Mouse (Mus musculus) lung, postnatal 25 days (tissue): ENCODE data around the gene Serpina11.
A peak's percentile ranks its signal among the peaks of the same experiment; 100 is the strongest.

ENCODE experiments used
- DNase-seq: peaks from one replicate; pipeline ENCODE4 v3.0.0; 2022; ENCODE audit warnings: low spot score

Gene Serpina11

GRCm38 (mm10) chr12:103989857-103990256 lies at the start of gene Serpina11:
Gene Serpina11, minus strand, starts transcription at chr12:103989957.
- DNase-seq: no peak

GRCm38 (mm10) chr12:104038181-104038580 lies 48.4 kb upstream of the Serpina11 start:
- no peak for DNase-seq

- DNase-seq: no peak
These were observed 44.0 kb upstream of the Serpina11 start for GRCm38 (mm10) chr12:104033752-104034151.

GRCm38 (mm10) chr12:104029986-104030385 lies 40.2 kb upstream of the Serpina11 start:
- peak; percentile 27 for DNase-seq

GRCm38 (mm10) chr12:104015280-104015679 lies 25.5 kb upstream of the Serpina11 start:
- DNase-seq: no peak

- DNase-seq: no peak
These were observed 23.9 kb upstream of the Serpina11 start, which contains the start of gene Serpina9 for GRCm38 (mm10) chr12:104013620-104014019. Gene Serpina9, minus strand, starts transcription at chr12:104013755.

- no peak for DNase-seq
These were observed 14.9 kb upstream of the Serpina11 start for GRCm38 (mm10) chr12:104004689-104005088.

GRCm38 (mm10) chr12:104003238-104003612 lies 13.5 kb upstream of the Serpina11 start:
- DNase-seq: no peak

- peak; percentile 82 for DNase-seq
These were observed 12.9 kb upstream of the Serpina11 start for GRCm38 (mm10) chr12:104002569-104003237.

- no peak for DNase-seq
These were observed 10.8 kb upstream of the Serpina11 start for GRCm38 (mm10) chr12:104000594-104000993.

GRCm38 (mm10) chr12:103999611-104000010 lies 9.9 kb upstream of the Serpina11 start:
- no peak for DNase-seq

GRCm38 (mm10) chr12:103996513-103996912 lies 6.8 kb upstream of the Serpina11 start:
- no peak for DNase-seq

- peak; percentile 71 for DNase-seq
These were observed 5.7 kb upstream of the Serpina11 start for GRCm38 (mm10) chr12:103995292-103996072.

- no peak for DNase-seq
These were observed 3.2 kb upstream of the Serpina11 start for GRCm38 (mm10) chr12:103992945-103993344.

- no peak for DNase-seq
These were observed 316 bp downstream of the Serpina11 start for GRCm38 (mm10) chr12:103989514-103989767.

- no peak for DNase-seq
These were observed 823 bp downstream of the Serpina11 start for GRCm38 (mm10) chr12:103988754-103989513.

- no peak for DNase-seq
These were observed 3.9 kb downstream of the Serpina11 start for GRCm38 (mm10) chr12:103985868-103986267.

- no peak for DNase-seq
These were observed 4.8 kb downstream of the Serpina11 start for GRCm38 (mm10) chr12:103984935-103985334.

- DNase-seq: no peak
These were observed 8.0 kb downstream of the Serpina11 start for GRCm38 (mm10) chr12:103981646-103982360.

GRCm38 (mm10) chr12:103978294-103978693 lies 11.5 kb downstream of the Serpina11 start:
- no peak for DNase-seq

GRCm38 (mm10) chr12:103977846-103978245 lies 11.9 kb downstream of the Serpina11 start:
- no peak for DNase-seq

GRCm38 (mm10) chr12:103977060-103977459 lies 12.7 kb downstream of the Serpina11 start:
- DNase-seq: no peak
